Mouse (Mus musculus): ENCODE data around the gene Chrne.

- no peak for TF ChIP-seq CTCF (IDR thresholded peaks at IDR 0.05; ENCODE audit: insufficient read depth, low read length)
- TF ChIP-seq POLR2A (IDR thresholded peaks at IDR 0.05; ENCODE audit: borderline replicate concordance, extremely low read depth, low read depth, low read length), result no peak
Measured at GRCm38 (mm10) chr11:70647716-70648420, 28.9 kb upstream of the Chrne start.

Measured in lung, adult 2 months (tissue).